Mouse (Mus musculus) lung, adult 2 months (tissue): ENCODE measurements around the gene Tmem274. TPM values are rescaled to one million over a fixed set of nuclear protein-coding genes. Genes with fewer than 3 reads are reported as not detected.
A peak's percentile ranks its signal among the peaks of the same experiment; 100 is the strongest.
"Not testable (repeated sequence)": the region's sequence is repeated elsewhere in the genome, so short reads cannot be mapped to it uniquely, and the experiment has no call there.

Experiments used
- DNase-seq: peaks from one replicate; pipeline ENCODE4 v3.0.0; 2022
- H3K4me1 ChIP-seq: fragments of 200-500 bp; 2 replicates; pipeline ENCODE4 v1.6.1; 2011; ENCODE audit warnings: low read length; ENCODE audit not compliant: control insufficient read depth, insufficient read depth
- H3K4me3 ChIP-seq: fragments of 200-500 bp; replicated peaks from 2 replicates; pipeline ENCODE3; 2011; ENCODE audit warnings: low read depth, mild to moderate bottlenecking, control low read depth, low read length; ENCODE audit errors: extremely low read depth
- CTCF ChIP-seq: fragments of 200-500 bp; IDR thresholded peaks from 2 replicates; pipeline ENCODE4 v1.5.1; 2011; ENCODE audit warnings: mild to moderate bottlenecking, low read length, control low read depth; ENCODE audit not compliant: insufficient read depth
- POLR2A ChIP-seq: fragments of 200-500 bp; IDR thresholded peaks from 2 replicates; pipeline ENCODE4 v1.6.1; 2011; ENCODE audit warnings: low read depth, mild to moderate bottlenecking, control low read depth, low read length, borderline replicate concordance; ENCODE audit errors: extremely low read depth
- WGBS: fragments of 180-500 bp; shearing (Covaris S2); methylation state at CpG from one replicate; pipeline ENCODE4 v1.1.7; 2018; 5-methylcytosine and 5-hydroxymethylcytosine counted together
- polyA plus RNA-seq: library from polyadenylated mRNA; depleted of rRNA; stranded (reverse); fragments of >200 nt; gene quantifications from 2 replicates; pipeline ENCODE4 v1.2.3, GENCODE M21; 2012

Tmem274 gene
- polyA plus RNA-seq, 1 experiment = not detected

DNA sequence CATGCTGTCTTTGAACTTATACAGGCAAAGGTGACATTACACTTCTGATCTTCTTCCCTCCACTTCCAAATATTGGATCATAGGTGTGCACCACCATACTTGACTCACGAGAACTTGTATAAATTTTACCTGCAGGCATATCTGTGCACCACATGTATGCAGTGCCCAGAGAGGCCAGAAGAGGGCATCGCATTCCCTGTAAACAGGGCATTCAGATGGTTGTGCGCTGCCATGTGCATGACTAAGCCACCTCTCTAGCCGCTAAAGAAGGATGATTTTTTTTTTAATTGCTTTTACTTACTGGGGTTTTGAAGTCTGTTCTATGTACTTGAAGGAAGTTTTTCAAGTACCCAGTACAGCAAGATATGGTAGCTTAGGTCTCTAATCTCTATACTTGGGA, 23.5 kb upstream of the Tmem274 start:
- no peak for DNase-seq
- Histone ChIP-seq H3K4me1 (no peaks in the 10 kb centered on the region), H3K4me3 (no peak overlapping the region)
- WGBS = 77% methylated on average over 4 of the region's 4 CpGs
- TF ChIP-seq POLR2A = no peak
- TF ChIP-seq CTCF = peak; percentile 46

DNA sequence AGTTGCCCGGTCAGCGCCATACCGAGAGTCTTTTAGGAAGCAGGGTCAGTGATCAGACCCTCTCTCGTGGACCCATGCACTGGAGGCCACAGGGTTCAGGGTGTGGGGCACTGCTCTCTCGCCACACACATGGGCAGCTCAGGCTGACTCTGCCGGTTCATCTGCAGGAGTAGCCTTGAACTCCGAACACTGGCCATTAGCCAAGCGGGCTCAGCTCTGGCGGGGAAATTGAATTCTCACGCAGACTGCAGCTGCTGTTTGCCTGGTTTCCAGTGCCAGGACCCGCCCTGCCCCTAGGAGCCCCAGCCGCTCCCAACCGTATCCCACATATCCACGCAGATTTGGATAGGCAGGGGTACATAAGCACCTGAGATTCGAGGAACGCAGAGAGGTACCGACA, 22.9 kb upstream of the Tmem274 start:
- no peak overlapping the region for H3K4me3 ChIP-seq
- DNase-seq = no peak
- 74% methylated on average over 17 of the region's 17 CpGs for WGBS
- H3K4me1 ChIP-seq = no peaks in the 10 kb centered on the region
- TF ChIP-seq POLR2A (no peak), CTCF (no peak)

DNA sequence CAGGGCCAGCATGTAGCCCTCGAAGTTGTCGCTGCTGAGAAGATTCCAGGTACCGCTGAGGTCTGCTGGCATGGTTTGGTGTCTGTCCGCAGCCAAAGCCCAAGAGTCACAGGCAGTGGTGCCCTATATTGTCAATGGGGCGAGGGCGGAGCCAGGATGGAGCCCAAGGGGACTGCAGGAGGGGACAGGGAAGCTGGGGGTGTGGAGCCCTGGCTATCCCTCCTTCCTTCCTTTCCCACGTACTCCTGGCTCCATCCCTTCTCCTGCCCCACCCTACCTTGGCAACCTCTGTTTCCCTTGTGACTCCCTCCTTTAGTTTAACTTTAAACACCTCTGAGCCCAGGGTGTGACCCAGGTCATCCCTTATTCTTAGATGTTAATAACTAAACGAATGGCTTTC, 22.3 kb upstream of the Tmem274 start, which contains the start of gene Rbp7:
TSS of gene Rbp7 (minus strand) at position 100 of the 400 bp plus-strand sequence.
- TF ChIP-seq CTCF (no peak), POLR2A (no peak)
- no peaks in the 10 kb centered on the region for H3K4me1 ChIP-seq
- no peak for DNase-seq
- H3K4me3 ChIP-seq = no peak within 1 kb of the TSS
- 43% methylated on average over 8 of the region's 8 CpGs for WGBS

DNA sequence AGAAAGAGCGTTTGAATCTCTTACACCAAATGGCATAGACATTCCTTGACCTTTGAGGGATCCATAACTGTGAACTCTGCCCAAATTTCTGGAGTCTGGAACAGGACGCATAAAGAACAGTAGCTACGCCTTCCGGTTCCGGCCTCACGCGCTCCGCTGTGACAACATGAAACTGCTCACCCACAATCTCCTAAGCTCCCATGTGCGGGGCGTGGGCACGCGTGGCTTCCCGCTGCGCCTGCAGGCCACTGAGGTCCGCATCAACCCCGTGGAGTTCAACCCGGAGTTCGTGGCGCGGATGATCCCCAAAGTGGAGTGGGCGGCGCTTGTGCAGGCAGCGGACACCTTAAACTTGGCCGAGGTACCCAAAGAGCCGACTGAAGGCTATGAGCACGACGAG, 20.0 kb upstream of the Tmem274 start:
- DNase-seq, H3K4me3 ChIP-seq, H3K4me1 ChIP-seq: not testable (repeated sequence)
- 84% methylated on average over 27 of the region's 27 CpGs for WGBS

DNA sequence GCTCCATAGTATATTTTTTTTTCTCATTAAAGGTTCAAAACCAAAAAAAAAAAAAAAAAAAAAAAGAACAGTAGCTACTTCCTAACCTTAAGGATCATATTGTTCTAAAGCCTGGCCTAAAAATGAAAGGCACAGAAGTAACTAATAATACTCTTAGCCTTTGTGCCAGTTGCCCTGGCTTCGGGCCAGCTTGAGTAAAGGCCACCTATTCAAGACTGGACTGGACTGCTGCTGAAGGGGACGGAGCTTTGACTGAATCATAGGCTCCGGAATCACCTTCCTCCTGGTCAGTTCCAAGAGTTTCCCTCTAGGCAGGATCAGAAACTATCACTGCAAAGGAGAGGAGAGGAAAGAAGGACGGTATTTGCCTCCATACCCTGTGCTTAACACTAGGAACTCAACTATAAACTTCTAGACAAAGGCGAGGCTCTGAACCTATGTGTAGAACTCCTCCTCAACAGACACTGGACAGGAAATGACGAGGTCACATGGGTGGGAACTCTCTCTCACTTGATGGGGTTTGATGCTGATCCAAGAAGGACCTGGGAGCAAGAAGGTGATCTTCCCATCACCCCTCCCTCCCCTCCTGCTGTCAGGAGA, 19.2 kb upstream of the Tmem274 start:
- TF ChIP-seq POLR2A (no peak), CTCF (no peak)
- H3K4me3 ChIP-seq = no peak overlapping the region
- no peak for DNase-seq

DNA sequence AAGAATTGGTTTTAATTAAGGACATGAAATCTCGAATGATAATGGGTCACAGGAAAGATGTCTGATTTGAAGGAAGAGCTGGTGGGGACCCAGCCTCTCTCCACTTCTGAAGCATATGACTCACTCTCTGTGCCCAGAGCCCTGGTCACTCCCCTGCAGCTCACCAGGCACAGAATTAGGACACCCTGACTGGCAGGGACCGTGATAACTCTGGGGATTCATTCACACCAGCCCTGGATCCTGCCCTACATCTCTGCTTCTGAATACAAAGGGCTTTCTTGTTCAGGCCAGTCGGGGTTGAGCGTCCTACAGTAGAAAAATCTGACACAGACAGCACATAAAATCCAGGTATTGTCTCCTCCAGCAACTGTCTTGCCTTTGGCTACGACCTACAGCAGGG, 18.7 kb upstream of the Tmem274 start:
- no peak for DNase-seq
- TF ChIP-seq POLR2A (no peak), CTCF (no peak)
- 63% methylated on average over 5 of the region's 5 CpGs for WGBS
- Histone ChIP-seq H3K4me3 (no peak overlapping the region), H3K4me1 (no peaks in the 10 kb centered on the region)

More for the DNA sequence above, 19.2 kb upstream of the Tmem274 start:
- H3K4me1 ChIP-seq = no peaks in the 10 kb centered on the region
- WGBS = 39% methylated on average over 6 of the region's 6 CpGs

DNA sequence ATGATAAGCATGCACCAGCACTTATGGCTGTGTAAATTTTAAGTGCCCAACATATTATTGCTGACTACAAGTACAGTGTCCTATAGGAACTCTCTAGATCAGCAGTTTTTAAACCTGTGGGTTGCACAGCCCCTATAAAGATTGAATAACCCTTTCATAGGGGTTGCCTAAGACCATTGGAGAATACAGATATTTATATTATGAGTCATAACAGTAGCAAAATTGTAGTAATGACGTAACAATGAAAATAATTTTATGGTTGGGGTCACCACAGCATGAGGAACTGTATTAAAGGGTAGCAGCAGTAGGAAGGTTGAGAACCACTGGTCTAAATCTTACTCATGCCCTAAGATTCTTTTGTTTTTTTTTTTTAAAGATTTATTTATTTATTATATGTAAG, 17.8 kb upstream of the Tmem274 start:
- Histone ChIP-seq H3K4me1 (no peaks in the 10 kb centered on the region), H3K4me3 (no peak overlapping the region)
- 69% methylated on average over 1 of the region's 1 CpGs for WGBS
- TF ChIP-seq CTCF (no peak), POLR2A (no peak)
- no peak for DNase-seq

DNA sequence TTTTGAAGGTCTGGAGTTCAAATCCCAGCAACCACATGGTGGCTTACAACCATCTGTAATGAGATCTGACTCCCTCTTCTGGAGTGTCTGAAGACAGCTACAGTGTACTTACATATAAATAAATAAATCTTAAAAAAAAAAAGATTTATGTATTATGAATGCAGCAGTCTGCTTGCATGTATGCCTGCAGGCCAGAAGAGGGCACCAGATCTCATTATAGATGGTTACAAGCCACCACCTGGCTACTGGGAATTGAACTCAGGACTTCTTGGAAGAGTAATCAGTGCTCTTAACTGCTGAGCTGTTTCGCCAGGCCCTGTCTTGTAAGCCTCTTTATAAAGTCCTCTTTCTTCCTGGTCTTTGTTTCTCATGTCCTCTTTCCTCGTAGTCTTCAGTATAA, 16.7 kb upstream of the Tmem274 start:
- H3K4me1 ChIP-seq, DNase-seq, H3K4me3 ChIP-seq: not testable (repeated sequence)
- WGBS = 98% methylated on average over 2 of the region's 2 CpGs

DNA sequence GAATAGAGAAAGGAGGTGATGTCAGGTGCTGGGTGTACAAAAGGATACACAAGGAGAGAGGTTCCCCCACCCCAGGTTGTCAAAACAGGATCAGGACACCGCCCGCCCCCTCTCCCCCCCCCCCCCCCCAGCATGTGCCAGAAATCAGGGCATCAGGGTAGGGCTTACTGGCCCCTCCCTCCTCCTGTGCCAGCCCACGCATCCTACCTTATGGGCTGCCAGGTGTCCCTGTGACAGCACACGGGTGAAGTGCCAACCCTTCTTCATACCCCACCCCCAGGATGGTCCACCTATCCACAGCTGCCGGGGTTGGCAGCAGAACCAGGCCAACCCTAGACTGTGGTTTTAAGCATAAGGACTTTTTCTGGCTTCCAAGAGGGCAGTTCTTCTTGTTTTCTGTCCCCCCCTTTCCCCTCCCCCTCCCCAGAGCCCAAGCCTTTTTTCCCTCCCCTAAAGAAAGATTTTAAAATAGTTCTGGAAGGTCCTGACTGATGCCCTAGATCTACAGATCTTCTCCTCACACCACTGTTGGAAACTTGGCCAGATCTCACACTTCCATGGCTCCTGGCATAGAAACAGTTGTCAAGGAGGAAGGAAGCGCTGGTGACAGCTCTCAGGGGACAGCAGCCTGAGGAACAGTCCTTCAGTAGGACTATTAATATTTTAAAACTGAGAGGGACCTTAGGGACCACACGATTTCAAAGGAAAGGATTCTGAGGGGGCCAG, 15.4 kb upstream of the Tmem274 start:
- TF ChIP-seq POLR2A (no peak), CTCF (no peak)
- no peak for DNase-seq
- 51% methylated on average over 7 of the region's 7 CpGs for WGBS
- Histone ChIP-seq H3K4me1 (no peaks in the 10 kb centered on the region), H3K4me3 (no peak overlapping the region)

DNA sequence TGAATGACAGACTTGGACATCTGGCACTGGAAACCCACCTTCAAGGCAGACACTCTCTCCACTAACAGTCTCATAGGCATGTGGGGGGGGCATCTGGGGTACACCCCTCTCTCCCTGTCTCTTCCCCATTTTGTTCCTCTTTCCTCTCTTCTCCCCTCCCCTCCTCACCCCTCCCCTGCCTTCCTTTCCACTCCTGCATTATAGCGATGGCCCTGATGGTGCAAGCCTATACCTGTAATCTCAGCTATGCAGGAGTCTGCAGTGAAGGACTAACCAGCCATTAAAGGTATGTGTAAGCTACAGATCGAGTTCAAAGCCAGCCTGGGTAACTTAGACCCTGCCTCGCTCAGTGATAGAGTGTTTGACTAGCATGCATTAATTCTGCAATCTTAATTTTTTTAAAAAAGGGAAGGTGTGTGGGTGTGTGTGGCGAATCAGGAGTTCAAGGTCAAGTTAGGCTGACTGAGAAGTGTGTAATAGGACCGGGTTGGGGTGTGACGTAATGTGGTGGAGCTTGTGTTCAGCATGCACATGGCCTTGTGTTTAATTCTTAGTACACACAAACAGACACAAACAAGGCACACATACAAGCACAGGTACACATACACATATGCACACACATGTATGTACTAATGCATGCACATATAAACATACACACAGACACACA, 14.7 kb upstream of the Tmem274 start:
- TF ChIP-seq POLR2A = no peak
- TF ChIP-seq CTCF = no peak
- DNase-seq = no peak
- no peaks in the 10 kb centered on the region for H3K4me1 ChIP-seq
- WGBS = 62% methylated on average over 6 of the region's 6 CpGs
- H3K4me3 ChIP-seq = no peak overlapping the region
